Mouse (Mus musculus) gastrocnemius, postnatal 36 days (tissue): ENCODE measurements around the gene Aif1. TPM values are rescaled to one million over a fixed set of nuclear protein-coding genes. Genes with fewer than 3 reads are reported as not detected.
"Not testable (repeated sequence)": the region's sequence is repeated elsewhere in the genome, so short reads cannot be mapped to it uniquely, and the experiment has no call there.

Experiments
- DNase-seq, 2 experiments: peaks; one replicate each; pipeline ENCODE4 v3.0.0; 2022
- intact Hi-C: fragments of 180-260 bp; cut with DNase I; formaldehyde crosslinking; loops from one replicate; pipeline ENCODE4 v1.15.1; 2025
- microRNA-seq, 2 experiments: library from miRNA; unstranded; fragments of <30 nt; microRNA quantifications; one replicate each; pipeline ENCODE4 v1.2.0; 2021
- total RNA-seq, 2 experiments: library from RNA; stranded (reverse); gene quantifications; 2 replicates each; pipeline ENCODE4 v1.2.3; 2021

Aif1 gene
- total RNA-seq, 2 experiments from 2014 or later = 0.47 TPM; not detected in 1

DNA sequence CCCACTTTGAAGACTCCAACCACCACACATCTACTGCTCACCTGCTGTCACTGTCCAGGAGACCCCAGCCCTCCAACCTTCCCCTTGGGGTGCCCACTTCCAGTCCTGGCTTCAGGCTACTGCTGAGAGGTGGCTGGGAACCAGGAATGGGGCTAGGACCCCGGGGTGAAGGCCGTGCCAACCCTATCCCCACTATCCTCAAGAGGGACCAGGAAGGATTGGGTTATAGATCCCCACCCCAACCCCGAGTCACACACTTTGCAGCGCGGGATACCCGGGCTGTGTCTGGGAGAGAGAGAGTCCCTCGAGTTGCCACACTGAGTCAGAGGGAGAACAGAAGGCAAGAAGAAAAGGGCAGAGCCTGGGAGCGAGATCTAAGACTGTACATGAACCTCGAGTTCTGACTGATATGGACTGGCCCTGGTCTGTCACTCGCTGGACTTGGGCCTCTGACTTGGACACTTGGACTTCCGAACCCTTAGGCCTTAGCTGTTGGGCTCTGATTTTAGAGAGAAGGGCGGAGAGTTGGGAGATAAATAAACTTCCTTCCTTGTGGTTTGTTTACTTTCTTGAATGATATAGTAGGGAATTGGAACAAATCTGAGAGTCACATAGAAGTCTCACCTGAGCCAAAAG, 51.5 kb downstream of the Aif1 start:
- intact Hi-C loops, DNase-seq: not testable (repeated sequence)

DNA sequence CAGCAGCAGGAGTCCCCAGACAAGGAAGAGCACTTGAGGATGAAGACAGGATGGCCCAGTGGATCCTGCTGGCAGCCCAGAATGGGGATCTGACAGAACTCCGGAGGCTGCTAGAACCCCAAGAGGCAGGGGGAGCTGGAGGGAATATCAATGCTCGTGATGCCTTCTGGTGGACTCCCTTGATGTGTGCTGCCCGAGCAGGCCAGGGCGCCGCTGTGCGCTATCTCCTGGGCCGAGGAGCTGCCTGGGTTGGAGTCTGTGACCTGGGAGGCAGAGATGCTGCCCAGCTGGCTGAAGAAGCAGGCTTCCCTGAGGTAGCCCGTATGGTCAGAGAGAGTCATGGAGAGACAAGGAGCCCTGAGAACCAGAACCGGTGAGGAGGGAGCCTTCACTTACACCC, 52.6 kb downstream of the Aif1 start:
- intact Hi-C loops, DNase-seq: not testable (repeated sequence)

DNA sequence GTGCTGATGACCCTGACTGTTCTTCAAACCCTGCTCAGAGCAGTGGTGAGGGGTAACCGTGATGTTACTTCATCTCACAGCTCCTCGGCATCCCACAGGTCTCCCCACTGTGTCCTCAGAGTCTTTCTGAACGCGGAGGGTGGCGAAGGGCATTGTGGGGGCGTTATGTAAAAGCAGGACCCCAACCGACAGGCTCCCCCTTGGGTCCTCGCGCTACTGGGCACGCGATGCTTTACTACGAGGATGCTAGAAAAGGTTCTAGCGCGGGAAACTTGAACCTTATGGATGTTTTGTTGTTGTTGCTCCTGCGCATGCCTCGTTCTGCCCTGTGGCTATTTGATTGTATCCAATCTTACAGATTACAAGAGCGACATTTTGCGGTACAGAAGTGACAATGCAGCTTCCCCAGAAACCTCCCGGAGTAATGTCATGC, 54.0 kb downstream of the Aif1 start, which contains the start of gene Csnk2b:
Gene Csnk2b, minus strand, starts transcription at position 183 of the 433 bp plus-strand sequence.
- peak in 1 of 2 experiments; percentile 37 for DNase-seq
- intact Hi-C loops = no loop called here

DNA sequence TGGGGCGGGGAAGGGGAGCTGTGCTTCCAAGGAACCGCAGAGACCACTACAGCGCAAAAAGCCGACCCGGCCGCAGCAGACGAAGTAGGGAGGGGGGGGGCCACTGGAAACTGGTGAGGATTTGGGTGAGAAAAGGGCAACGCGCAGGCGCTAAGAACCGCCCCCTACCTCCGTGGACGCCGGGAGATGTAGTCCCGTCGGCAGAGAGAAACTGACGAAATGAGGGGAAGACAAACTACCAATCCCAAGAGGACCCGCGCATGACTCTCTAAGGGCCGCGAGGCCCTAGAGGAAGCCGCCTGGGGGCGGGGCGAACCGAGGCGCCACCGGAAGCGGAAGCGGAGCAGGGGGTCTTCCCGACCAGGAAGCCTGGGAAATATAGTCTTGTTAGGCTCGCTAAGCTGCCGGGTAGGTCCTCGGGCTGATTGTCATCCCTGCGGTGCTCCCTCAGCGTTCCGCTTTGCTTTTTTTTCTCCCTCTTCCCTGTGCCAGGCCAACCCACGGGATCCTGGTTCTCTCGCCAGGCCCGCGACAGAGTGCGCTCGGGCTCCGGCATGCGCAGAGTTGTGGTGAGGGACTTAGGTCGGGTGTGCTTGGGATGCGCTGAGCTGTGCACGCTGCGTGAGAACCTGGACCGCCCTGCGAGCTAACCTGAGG, 54.6 kb downstream of the Aif1 start, which contains the start of gene Gpank1:
Gene Gpank1, plus strand, starts transcription at position 313 of the 657 bp plus-strand sequence.
- intact Hi-C loops = no loop called here
- DNase-seq = peak; percentile 93 to 98

Small RNA genes lying within 50 kb of the gene (microRNA-seq; reads per million reads assigned to microRNA genes)
- 0 reads per million in 2 experiments for gene Mir6973a
- gene Mir6974 = 0 reads per million in 2 experiments

Other genes starting within 250 kb of the Aif1 start
- gene Neu1, start 244.8 kb downstream of the Aif1 start, total RNA-seq = 1 to 10 TPM; 8.0 to 8.5 TPM
- gene Hspa1b, start 216.8 kb downstream of the Aif1 start, total RNA-seq = 1 to 10 TPM; 4.6 to 6.1 TPM
- gene Gm20481, start 206.2 kb downstream of the Aif1 start, total RNA-seq = not detected
- gene Hspa1a, start 203.9 kb downstream of the Aif1 start, total RNA-seq = 10 to 100 TPM in 1 of 2 experiments, 1 to 10 TPM in 1; 8.8 to 10.1 TPM
- 10 to 100 TPM; 18.6 to 23.2 TPM for gene Hspa1l, start 203.4 kb downstream of the Aif1 start, total RNA-seq
- 10 to 100 TPM; 13.1 to 15.3 TPM for gene Lsm2, start 194.2 kb downstream of the Aif1 start, total RNA-seq
- 10 to 100 TPM; 29.3 to 31.8 TPM for gene Vars, start 175.1 kb downstream of the Aif1 start, total RNA-seq
- gene Vwa7, start 159.5 kb downstream of the Aif1 start, total RNA-seq = 10 to 100 TPM; 11.3 to 12.8 TPM
- gene Sapcd1, start 148.1 kb downstream of the Aif1 start, total RNA-seq = not detected
- under 1 TPM; 0.20 to 0.35 TPM for gene Msh5, start 129.3 kb downstream of the Aif1 start, total RNA-seq
- gene Clic1, start 126.1 kb downstream of the Aif1 start, total RNA-seq = 10 to 100 TPM; 10.9 to 12.0 TPM
- gene Ddah2, start 117.0 kb downstream of the Aif1 start, total RNA-seq = 1 to 10 TPM; 8.4 to 8.9 TPM
- gene Ly6g6c, start 110.7 kb downstream of the Aif1 start, total RNA-seq = not detected
- gene Mpig6b, start 109.9 kb downstream of the Aif1 start, total RNA-seq = not detected
- not detected for gene Ly6g6e, start 99.2 kb downstream of the Aif1 start, total RNA-seq
- 1 to 10 TPM in 1 of 2 experiments, not detected in 1; 1.8 TPM for gene Ly6g6d, start 98.0 kb downstream of the Aif1 start, total RNA-seq
- not detected for gene Ly6g6f, start 90.5 kb downstream of the Aif1 start, total RNA-seq
- gene Abhd16a, start 86.8 kb downstream of the Aif1 start, total RNA-seq = 10 to 100 TPM; 67.7 to 73.9 TPM
- gene Ly6g5c, start 67.8 kb downstream of the Aif1 start, total RNA-seq = not detected
- gene Ly6g5b, start 60.6 kb downstream of the Aif1 start, total RNA-seq = not detected
- gene Gpank1, start 54.6 kb downstream of the Aif1 start, total RNA-seq = 1 to 10 TPM; 6.0 to 7.8 TPM
- gene Csnk2b, start 54.0 kb downstream of the Aif1 start, total RNA-seq = 100 to 1,000 TPM; 145 to 170 TPM
- gene D17H6S53E, start 49.7 kb downstream of the Aif1 start, total RNA-seq = 10 to 100 TPM; 13.0 to 17.0 TPM
- gene Apom, start 44.0 kb downstream of the Aif1 start, total RNA-seq = not detected
- 100 to 1,000 TPM; 191 to 208 TPM for gene Bag6, start 40.9 kb downstream of the Aif1 start, total RNA-seq
- gene Prrc2a, start 11.2 kb downstream of the Aif1 start, total RNA-seq = 10 to 100 TPM; 88.4 to 93.0 TPM
- gene Lst1, start 12.4 kb upstream of the Aif1 start, total RNA-seq = 1 to 10 TPM in 1 of 2 experiments, under 1 TPM in 1; 0.74 to 1.5 TPM
- under 1 TPM in 1 of 2 experiments, not detected in 1; 0.46 TPM for gene Ltb, start 18.4 kb upstream of the Aif1 start, total RNA-seq
- under 1 TPM in 1 of 2 experiments, not detected in 1; 0.46 TPM for gene Tnf, start 25.9 kb upstream of the Aif1 start, total RNA-seq
- under 1 TPM; 0.36 to 0.62 TPM for gene Lta, start 29.3 kb upstream of the Aif1 start, total RNA-seq
- not detected for gene Gm16181, start 44.8 kb upstream of the Aif1 start, total RNA-seq
- gene Atp6v1g2, start 57.6 kb upstream of the Aif1 start, total RNA-seq = 1 to 10 TPM; 1.7 to 2.4 TPM
- gene Nfkbil1, start 59.7 kb upstream of the Aif1 start, total RNA-seq = 1 to 10 TPM; 5.5 to 8.7 TPM
- 10 to 100 TPM; 67.7 to 83.0 TPM for gene Ddx39b, start 65.7 kb upstream of the Aif1 start, total RNA-seq
- 10 to 100 TPM; 28.2 to 39.1 TPM for gene H2-D1, start 86.7 kb upstream of the Aif1 start, total RNA-seq
- gene H2-Q1, start 144.3 kb upstream of the Aif1 start, total RNA-seq = under 1 TPM; 0.38 to 0.47 TPM
- under 1 TPM; 0.20 to 0.77 TPM for gene H2-Q2, start 166.2 kb upstream of the Aif1 start, total RNA-seq
- gene H2-Q4, start 203.5 kb upstream of the Aif1 start, total RNA-seq = 1 to 10 TPM; 3.6 to 4.0 TPM
- gene H2-Q6, start 248.8 kb upstream of the Aif1 start, total RNA-seq = under 1 TPM; 0.17 to 0.26 TPM